In the genomic region with DNA sequence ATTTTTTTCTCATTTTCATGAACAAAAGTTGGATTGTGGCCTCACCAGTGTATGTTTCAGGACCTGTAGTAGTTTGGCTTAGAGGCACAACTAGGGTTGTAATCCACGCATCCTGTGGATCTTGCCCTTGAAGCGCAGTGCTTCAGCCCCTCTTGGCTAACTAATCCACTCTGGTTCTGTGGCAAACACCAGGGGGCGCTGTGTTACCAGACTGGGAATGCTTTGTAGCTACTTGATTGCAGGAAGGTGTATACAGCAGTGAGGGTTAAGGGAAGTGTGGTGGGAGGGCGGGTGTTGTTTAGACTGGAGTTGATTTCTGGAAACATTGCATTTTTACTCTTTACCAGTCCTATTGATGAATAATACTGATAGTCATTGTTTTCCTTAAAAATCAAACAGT, we compare ENCODE assay signal across 9 mouse cellular contexts.
DNase-seq lines count a peak whose midpoint lies in the region; ATAC-seq and TF ChIP-seq lines count a peak whose summit lies in the region.
"Had no signal": no experiment of that assay in that cellular context is flagged by ENCODE, and none has a peak within 500 bp of the region (broad histone marks: within the 10 kb centered on the region; RNA-seq: fewer than 3 reads in every experiment).

No protein-coding gene starts in this region.

- no peak overlapping the region for H3K4me3 ChIP-seq in embryonic facial prominence, embryonic 10.5 days
- H3K4me3 ChIP-seq in lung, postnatal 0 days (ENCODE audit: low read depth, low read length) = no peak overlapping the region
- H3K4me3 ChIP-seq: midbrain, embryonic 12.5 days had no signal

- 36% methylated on average over 4 of the region's 4 CpGs for WGBS in embryonic facial prominence, embryonic 10.5 days
- WGBS in lung, postnatal 0 days = 25% methylated on average over 4 of the region's 4 CpGs

- TF ChIP-seq EP300 in lung, postnatal 0 days (IDR thresholded peaks at IDR 0.05) = no peak

- ATAC-seq in lung, postnatal 0 days = peak; percentile 63; the same call in 1 of the 2 replicates

- H3K27me3 ChIP-seq in embryonic facial prominence, embryonic 10.5 days (replicated peaks; ENCODE audit: low read depth, poor library complexity, severe bottlenecking) = no peaks in the 10 kb centered on the region
- no peaks in the 10 kb centered on the region for H3K27me3 ChIP-seq in lung, postnatal 0 days (replicated peaks; ENCODE audit: insufficient read depth, low read length)
- H3K27me3 ChIP-seq: midbrain, embryonic 12.5 days had no signal

- no peaks in the 10 kb centered on the region for H3K9me3 ChIP-seq in embryonic facial prominence, embryonic 10.5 days
- H3K9me3 ChIP-seq in lung, postnatal 0 days (ENCODE audit: low read length) = no peaks in the 10 kb centered on the region
- H3K9me3 ChIP-seq: midbrain, embryonic 12.5 days had no signal

- no peak overlapping the region for H3K9ac ChIP-seq in lung, postnatal 0 days (replicated peaks; ENCODE audit: low read depth)
- H3K9ac ChIP-seq: midbrain, embryonic 12.5 days had no signal

- peak; percentile 81 for DNase-seq in ES-CJ7 (ENCODE audit: low read depth, low spot score)
- peak; percentile 91 for DNase-seq in adrenal gland, postnatal 25 days
- peak; percentile 88 for DNase-seq in embryonic facial prominence, embryonic 10.5 days (ENCODE audit: low spot score)
- peak; percentile 79 for DNase-seq in heart, adult 8-10 months (ENCODE audit: low spot score)
- peak; percentile 64 to 90 for DNase-seq in layer of hippocampus, adult 18-20 months (ENCODE audit: low spot score in 2 of 2)
- DNase-seq in lung, postnatal 0 days (ENCODE audit: low spot score) = peak; percentile 79
- peak; percentile 92 for DNase-seq in right cerebral cortex, postnatal 14 days
- peak; percentile 78 to 84 for DNase-seq in urinary bladder, postnatal 36 days (ENCODE audit: low spot score in 2 of 2)

- H3K27ac ChIP-seq in embryonic facial prominence, embryonic 10.5 days (replicated peaks) = no peak overlapping the region
- no peak overlapping the region for H3K27ac ChIP-seq in lung, postnatal 0 days (ENCODE audit: low read length)
- H3K27ac ChIP-seq: midbrain, embryonic 12.5 days had no signal

- peaks cover 92% of the 10 kb centered on the region for H3K36me3 ChIP-seq in embryonic facial prominence, embryonic 10.5 days (replicated peaks)
- H3K36me3 ChIP-seq in lung, postnatal 0 days (ENCODE audit: insufficient read depth, low read length) = peaks cover 19% of the 10 kb centered on the region

- H3K4me2 ChIP-seq in lung, postnatal 0 days (replicated peaks; ENCODE audit: low read depth, low read length) = no peak overlapping the region
- H3K4me2 ChIP-seq: midbrain, embryonic 12.5 days had no signal

- H3K4me1 ChIP-seq in embryonic facial prominence, embryonic 10.5 days = no peaks in the 10 kb centered on the region
- H3K4me1 ChIP-seq in lung, postnatal 0 days (ENCODE audit: insufficient read depth, low read depth, low read length) = no peaks in the 10 kb centered on the region
- H3K4me1 ChIP-seq: midbrain, embryonic 12.5 days had no signal

- TF ChIP-seq CTCF in lung, postnatal 0 days (IDR thresholded peaks at IDR 0.05) = peak; percentile 95
